In genomic region chr5:37061612-37062011, GRCm38 (mm10) we compare ENCODE assay signal across 32 mouse cellular contexts. TPM values are rescaled to one million over a fixed set of nuclear protein-coding genes. Genes with fewer than 3 reads are reported as not detected.
DNase-seq lines count a peak whose midpoint lies in the region; ATAC-seq and TF ChIP-seq lines count a peak whose summit lies in the region.
"Had no signal": no experiment of that assay in that cellular context is flagged by ENCODE, and none has a peak within 500 bp of the region (broad histone marks: within the 10 kb centered on the region; RNA-seq: fewer than 3 reads in every experiment).

No protein-coding gene starts in this region.

- 81% methylated on average over 8 of the region's 8 CpGs for whole genome bisulfite sequencing in intestine, embryonic 14.5 days
- 77% methylated on average over 8 of the region's 8 CpGs for WGBS in intestine, embryonic 15.5 days
- WGBS in large intestine, adult 2 months: 30% methylated on average over 8 of the region's 8 CpGs
- WGBS in stomach, embryonic 16.5 days: 74% methylated on average over 8 of the region's 8 CpGs
- 89% methylated on average over 8 of the region's 8 CpGs for WGBS in midbrain, embryonic 16.5 days
- WGBS in kidney, adult 2 months: 82% methylated on average over 8 of the region's 8 CpGs

- ATAC-seq in intestine, embryonic 14.5 days (replicated peaks; ENCODE audit: low FRiP score, low TSS enrichment, low read depth): peak; percentile 79
- peak; percentile 90 for ATAC-seq in intestine, embryonic 15.5 days
- ATAC-seq in stomach, embryonic 16.5 days (ENCODE audit: insufficient read depth, low FRiP score): peak; percentile 81
- no peak for ATAC-seq in midbrain, embryonic 16.5 days
- ATAC-seq: CD4-positive, CD25-positive, alpha-beta regulatory T cell, adult 4 months; forebrain, embryonic 15.5 days; hindbrain, embryonic 16.5 days had no signal

- H3K4me2 ChIP-seq in intestine, embryonic 14.5 days (ENCODE audit: low read length): no peak overlapping the region
- H3K4me2 ChIP-seq in intestine, embryonic 15.5 days (replicated peaks): peak overlapping the region; percentile 38
- no peak overlapping the region for H3K4me2 ChIP-seq in stomach, embryonic 16.5 days (ENCODE audit: low read depth, low read length)
- H3K4me2 ChIP-seq in midbrain, embryonic 16.5 days (ENCODE audit: low read length): no peak overlapping the region
- H3K4me2 ChIP-seq: embryonic facial prominence, embryonic 13.5 days; forebrain, embryonic 12.5 days; forebrain, embryonic 15.5 days; heart, embryonic 11.5 days; hindbrain, embryonic 12.5 days had no signal

- TF ChIP-seq POLR2A in kidney, adult 2 months (IDR thresholded peaks at IDR 0.05; ENCODE audit: low read depth, low read length): no peak

- DNase-seq in intestine, embryonic 14.5 days (ENCODE audit: low spot score): no peak
- peak; percentile 94 for DNase-seq in large intestine, adult 2 months (ENCODE audit: low read depth, low spot score)
- DNase-seq in heart, adult 8-10 months (ENCODE audit: low spot score): no peak
- no peak for DNase-seq in kidney, adult 2 months
- DNase-seq: adrenal gland, adult 2 months; adrenal gland, postnatal 14 days; cerebellum, adult 11-12 months; cerebellum, adult 8-10 months; cerebellum, postnatal 10 days; cerebellum, postnatal 36 days; embryo, embryonic 11 days; gastrocnemius, postnatal 25 days; heart, adult 18-20 months had no signal

- H3K27ac ChIP-seq in intestine, embryonic 14.5 days (ENCODE audit: low read depth): no peak overlapping the region
- peak overlapping the region; percentile 63 for H3K27ac ChIP-seq in intestine, embryonic 15.5 days
- peak overlapping the region; percentile 38; the same call in 1 of the 2 replicates for H3K27ac ChIP-seq in stomach, embryonic 16.5 days (ENCODE audit: low read length)
- H3K27ac ChIP-seq in midbrain, embryonic 16.5 days (ENCODE audit: low read length): no peak overlapping the region
- no peak overlapping the region for H3K27ac ChIP-seq in kidney, adult 2 months (ENCODE audit: insufficient read depth, low read depth, low read length)
- H3K27ac ChIP-seq: embryonic facial prominence, embryonic 10.5 days; embryonic facial prominence, embryonic 13.5 days; forebrain, embryonic 12.5 days; forebrain, embryonic 15.5 days; hindbrain, embryonic 12.5 days had no signal

- H3K9me3 ChIP-seq in intestine, embryonic 14.5 days (ENCODE audit: control insufficient read depth, low read length): no peaks in the 10 kb centered on the region
- H3K9me3 ChIP-seq in intestine, embryonic 15.5 days: no peaks in the 10 kb centered on the region
- no peaks in the 10 kb centered on the region for H3K9me3 ChIP-seq in stomach, embryonic 16.5 days (replicated peaks; ENCODE audit: control insufficient read depth, low read length)
- no peaks in the 10 kb centered on the region for H3K9me3 ChIP-seq in midbrain, embryonic 16.5 days (replicated peaks; ENCODE audit: control insufficient read depth, low read length, poor library complexity, severe bottlenecking)
- H3K9me3 ChIP-seq: embryonic facial prominence, embryonic 10.5 days; embryonic facial prominence, embryonic 13.5 days; forebrain, embryonic 12.5 days; forebrain, embryonic 15.5 days; hindbrain, embryonic 12.5 days had no signal

- TF ChIP-seq CTCF in kidney, adult 2 months (conservative IDR thresholded peaks at IDR 0.05; ENCODE audit: insufficient read depth, insufficient read length, low read depth, low read length): no peak

- no peaks in the 10 kb centered on the region for H3K36me3 ChIP-seq in intestine, embryonic 14.5 days (ENCODE audit: control insufficient read depth, insufficient read depth, low read length)
- H3K36me3 ChIP-seq in intestine, embryonic 15.5 days: no peaks in the 10 kb centered on the region
- H3K36me3 ChIP-seq in stomach, embryonic 16.5 days (ENCODE audit: control insufficient read depth, insufficient read depth, low read length): no peaks in the 10 kb centered on the region
- no peaks in the 10 kb centered on the region for H3K36me3 ChIP-seq in midbrain, embryonic 16.5 days (ENCODE audit: control insufficient read depth, insufficient read depth, low read length)
- no peaks in the 10 kb centered on the region for H3K36me3 ChIP-seq in kidney, adult 2 months (ENCODE audit: control insufficient read depth, insufficient read depth, low read length)
- H3K36me3 ChIP-seq: embryonic facial prominence, embryonic 10.5 days; embryonic facial prominence, embryonic 13.5 days; forebrain, embryonic 12.5 days; forebrain, embryonic 15.5 days; hindbrain, embryonic 12.5 days had no signal

- no peak overlapping the region for H3K4me3 ChIP-seq in intestine, embryonic 14.5 days (ENCODE audit: low read depth, low read length)
- no peak overlapping the region for H3K4me3 ChIP-seq in intestine, embryonic 15.5 days (replicated peaks)
- no peak overlapping the region for H3K4me3 ChIP-seq in stomach, embryonic 16.5 days (replicated peaks; ENCODE audit: low read length)
- no peak overlapping the region for H3K4me3 ChIP-seq in midbrain, embryonic 16.5 days (ENCODE audit: low read depth, low read length)
- no peak overlapping the region for H3K4me3 ChIP-seq in kidney, adult 2 months (ENCODE audit: insufficient read depth, low read depth, low read length)
- H3K4me3 ChIP-seq: embryonic facial prominence, embryonic 10.5 days; embryonic facial prominence, embryonic 13.5 days; erythroblast, embryonic 14.5 days; forebrain, embryonic 12.5 days; forebrain, embryonic 15.5 days; hindbrain, embryonic 12.5 days had no signal

- H3K9ac ChIP-seq in intestine, embryonic 14.5 days (ENCODE audit: low read length): no peak overlapping the region
- H3K9ac ChIP-seq in intestine, embryonic 15.5 days: no peak overlapping the region
- H3K9ac ChIP-seq in stomach, embryonic 16.5 days (ENCODE audit: low read length): no peak overlapping the region
- no peak overlapping the region for H3K9ac ChIP-seq in midbrain, embryonic 16.5 days (ENCODE audit: low read depth, low read length)
- H3K9ac ChIP-seq: embryonic facial prominence, embryonic 13.5 days; forebrain, embryonic 12.5 days; forebrain, embryonic 15.5 days; hindbrain, embryonic 12.5 days had no signal

- no peaks in the 10 kb centered on the region for H3K27me3 ChIP-seq in intestine, embryonic 14.5 days (replicated peaks; ENCODE audit: control insufficient read depth, insufficient read depth, low read length)
- H3K27me3 ChIP-seq in intestine, embryonic 15.5 days (replicated peaks): no peaks in the 10 kb centered on the region
- no peaks in the 10 kb centered on the region for H3K27me3 ChIP-seq in stomach, embryonic 16.5 days (ENCODE audit: control insufficient read depth, insufficient read depth, low read length)
- H3K27me3 ChIP-seq in midbrain, embryonic 16.5 days (ENCODE audit: control insufficient read depth, insufficient read depth, low read depth, low read length): no peaks in the 10 kb centered on the region
- H3K27me3 ChIP-seq in kidney, adult 2 months (replicated peaks; ENCODE audit: control insufficient read depth, insufficient read depth, low read length): no peaks in the 10 kb centered on the region
- H3K27me3 ChIP-seq: embryonic facial prominence, embryonic 13.5 days; forebrain, embryonic 12.5 days; forebrain, embryonic 15.5 days; hindbrain, embryonic 12.5 days had no signal

- 0 out of 2 replicates have a peak, but pooled peaks cover 4% of the 10 kb centered on the region for H3K4me1 ChIP-seq in intestine, embryonic 14.5 days (replicated peaks; ENCODE audit: control insufficient read depth, insufficient read depth, low read length)
- peaks cover 4% of the 10 kb centered on the region; the same call in 1 of the 2 replicates for H3K4me1 ChIP-seq in intestine, embryonic 15.5 days (replicated peaks)
- H3K4me1 ChIP-seq in stomach, embryonic 16.5 days (ENCODE audit: control insufficient read depth, insufficient read depth, low read length): peaks cover 5% of the 10 kb centered on the region; the same call in 1 of the 2 replicates
- peaks cover 7% of the 10 kb centered on the region; the same call in 1 of the 2 replicates for H3K4me1 ChIP-seq in midbrain, embryonic 16.5 days (ENCODE audit: control insufficient read depth, insufficient read depth, low read length)
- no peaks in the 10 kb centered on the region for H3K4me1 ChIP-seq in kidney, adult 2 months (ENCODE audit: control insufficient read depth, insufficient read depth, low read length)
- H3K4me1 ChIP-seq: embryonic facial prominence, embryonic 13.5 days had no signal

RNA-seq across cellular contexts. Expression of gene Gm1043, which starts 23.6 kb away (rescaled TPM):
- polyA plus RNA-seq in intestine, embryonic 14.5 days (2014; fragmentation: Nextera tagmentation; extraction: Ambion mirVana): not detected in 2 replicates
- 0.01 and 0.05 TPM in 2 replicates for polyA plus RNA-seq in intestine, embryonic 15.5 days (2015; fragmentation: Nextera tagmentation; extraction: Ambion mirVana)
- polyA plus RNA-seq in large intestine, adult 2 months (2012; rRNA removed): 0.60 and 0.84 TPM in 2 replicates
- 0.05 TPM in 2 replicates for polyA plus RNA-seq in stomach, embryonic 16.5 days (2015; fragmentation: Nextera tagmentation; extraction: Ambion mirVana)
- total RNA-seq in heart, adult 8-10 months (2022): under 1 TPM in 1 of 4 experiments, not detected in 3; 0.25 TPM
- 2.3 and 3.0 TPM in 2 replicates for polyA plus RNA-seq in midbrain, embryonic 16.5 days (2015; fragmentation: Nextera tagmentation; extraction: Ambion mirVana)
- 0.08 TPM in 2 replicates for polyA plus RNA-seq in kidney, adult 2 months (2012; rRNA removed)
- total RNA-seq: gastrocnemius, adult 8-10 months; gastrocnemius, postnatal 25 days; heart, postnatal 25 days; hematopoietic stem cell, adult 5-6 weeks; MEL had no signal
- polyA plus RNA-seq: C2C12; embryonic facial prominence, embryonic 10.5 days; embryonic facial prominence, embryonic 13.5 days; erythroblast, embryonic 14.5 days; heart, embryonic 11.5 days; heart, embryonic 14.5 days; heart, postnatal 0 days had no signal

Comparison
In these comparisons a context has a peak if more than half of its experiments do, and no peak if none do; other contexts are left out.
1. H3K27ac ChIP-seq: peak in intestine, embryonic 15.5 days (single experiment) and stomach, embryonic 16.5 days (single experiment); none in intestine, embryonic 14.5 days (single experiment), midbrain, embryonic 16.5 days (single experiment) and kidney, adult 2 months (single experiment).